In the genomic region with DNA sequence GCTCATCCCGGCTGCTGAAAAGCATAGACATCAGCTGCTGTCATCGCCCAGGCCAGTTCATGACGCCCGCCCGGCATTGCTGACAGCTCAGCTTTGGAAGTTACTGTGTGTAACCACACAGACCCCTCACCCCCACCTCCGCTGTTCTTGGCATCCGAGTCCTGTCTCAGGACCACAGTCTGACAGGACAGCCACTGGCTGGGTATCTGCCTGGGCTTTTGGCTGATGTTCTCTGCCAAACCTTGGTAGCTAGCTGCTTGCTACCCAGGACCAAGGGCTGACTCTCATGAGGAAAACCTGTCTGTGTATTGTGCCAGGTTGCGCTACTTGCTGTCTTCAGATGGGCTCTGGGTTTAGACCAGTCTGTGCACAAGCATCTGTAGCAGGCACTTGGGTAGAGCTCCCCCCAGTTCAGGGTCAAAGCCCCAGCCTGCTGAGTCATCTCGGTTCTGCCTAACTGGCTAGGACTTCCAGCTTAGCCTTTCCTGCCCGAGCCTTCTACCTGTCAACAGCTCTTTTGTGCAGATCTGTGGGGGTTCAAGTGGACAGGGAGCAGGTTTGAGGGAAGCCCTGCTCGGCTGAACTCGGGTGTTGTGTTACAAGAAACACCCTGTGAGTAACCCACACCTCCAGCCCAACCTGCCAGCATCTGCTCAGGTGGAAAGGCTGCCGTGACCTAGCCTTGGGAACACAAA, we compare ENCODE assay signal across 8 mouse cellular contexts.
DNase-seq lines count a peak whose midpoint lies in the region; ATAC-seq lines count a peak whose summit lies in the region.

No protein-coding gene starts in this region.

- 0 out of 2 replicates have a peak, but pooled peaks cover 3% of the 10 kb centered on the region for H3K36me3 ChIP-seq in embryonic facial prominence, embryonic 13.5 days
- no peaks in the 10 kb centered on the region for H3K36me3 ChIP-seq in heart, embryonic 16.5 days (ENCODE audit: control insufficient read depth, insufficient read depth)
- H3K36me3 ChIP-seq in midbrain, embryonic 11.5 days (ENCODE audit: control insufficient read depth, insufficient read depth, low read length), result no peaks in the 10 kb centered on the region

- peak overlapping the region; percentile 37 for H3K4me2 ChIP-seq in embryonic facial prominence, embryonic 13.5 days
- H3K4me2 ChIP-seq in heart, embryonic 16.5 days (ENCODE audit: low read depth, low read length), result peak overlapping the region; percentile 48
- no peak overlapping the region for H3K4me2 ChIP-seq in midbrain, embryonic 11.5 days

- peak overlapping the region; percentile 79 for H3K27ac ChIP-seq in embryonic facial prominence, embryonic 13.5 days
- H3K27ac ChIP-seq in heart, embryonic 16.5 days (ENCODE audit: low read length), result peak overlapping the region; percentile 73
- no peak overlapping the region for H3K27ac ChIP-seq in midbrain, embryonic 11.5 days (ENCODE audit: low read depth, low read length)

- 0 out of 2 replicates have a peak overlapping the region, but pooled peaks have one; percentile 27 for H3K9ac ChIP-seq in embryonic facial prominence, embryonic 13.5 days
- H3K9ac ChIP-seq in heart, embryonic 16.5 days (ENCODE audit: low read length), result no peak overlapping the region
- no peak overlapping the region for H3K9ac ChIP-seq in midbrain, embryonic 11.5 days (ENCODE audit: low read length)

- H3K27me3 ChIP-seq in embryonic facial prominence, embryonic 13.5 days, result no peaks in the 10 kb centered on the region
- H3K27me3 ChIP-seq in heart, embryonic 16.5 days (ENCODE audit: control insufficient read depth, insufficient read depth, low read length), result no peaks in the 10 kb centered on the region
- H3K27me3 ChIP-seq in midbrain, embryonic 11.5 days (ENCODE audit: control insufficient read depth, insufficient read depth, low read length), result no peaks in the 10 kb centered on the region

- H3K4me3 ChIP-seq in embryonic facial prominence, embryonic 13.5 days, result no peak overlapping the region
- H3K4me3 ChIP-seq in heart, embryonic 16.5 days (ENCODE audit: low read length), result peak overlapping the region; percentile 29
- no peak overlapping the region for H3K4me3 ChIP-seq in midbrain, embryonic 11.5 days (ENCODE audit: low read depth, low read length)

- peak; percentile 38 to 54 for DNase-seq in urinary bladder, adult 18-20 months (ENCODE audit: low spot score in 2 of 2)
- no peak for DNase-seq in urinary bladder, postnatal 10 days (ENCODE audit: low spot score)
- DNase-seq in kidney, postnatal 14 days, result peak; percentile 86
- DNase-seq in midbrain, embryonic 11.5 days (ENCODE audit: low spot score, missing footprints), result peak; percentile 91
- DNase-seq in left cerebral cortex, adult 9 months (ENCODE audit: low spot score in 2 of 2), result no peak
- no peak for DNase-seq in spleen, postnatal 10 days (ENCODE audit: low spot score in 2 of 2)

- H3K9me3 ChIP-seq in embryonic facial prominence, embryonic 13.5 days, result no peaks in the 10 kb centered on the region
- no peaks in the 10 kb centered on the region for H3K9me3 ChIP-seq in heart, embryonic 16.5 days (replicated peaks; ENCODE audit: control insufficient read depth, low read length)
- no peaks in the 10 kb centered on the region for H3K9me3 ChIP-seq in midbrain, embryonic 11.5 days (ENCODE audit: control insufficient read depth, low read length)

- peaks cover 41% of the 10 kb centered on the region for H3K4me1 ChIP-seq in embryonic facial prominence, embryonic 13.5 days
- peaks cover 32% of the 10 kb centered on the region for H3K4me1 ChIP-seq in heart, embryonic 16.5 days (ENCODE audit: control insufficient read depth, insufficient read depth, low read length)
- H3K4me1 ChIP-seq in midbrain, embryonic 11.5 days (ENCODE audit: control insufficient read depth, insufficient read depth, low read length), result peaks cover 15% of the 10 kb centered on the region

- WGBS in embryonic facial prominence, embryonic 13.5 days, result 30% methylated on average over 13 of the region's 13 CpGs
- WGBS in heart, embryonic 16.5 days, result 15% methylated on average over 13 of the region's 13 CpGs
- 42% methylated on average over 13 of the region's 13 CpGs for WGBS in midbrain, embryonic 11.5 days

- peak; percentile 59 for ATAC-seq in embryonic facial prominence, embryonic 13.5 days (ENCODE audit: insufficient number of reproducible peaks, insufficient read depth, low FRiP score, low TSS enrichment, low read depth)
- peak; percentile 96 for ATAC-seq in heart, embryonic 16.5 days (replicated peaks; ENCODE audit: extremely low read depth, insufficient read depth, low FRiP score)
- peak; percentile 49; the same call in 1 of the 2 replicates for ATAC-seq in midbrain, embryonic 11.5 days (ENCODE audit: low FRiP score)

Comparison
In these comparisons a context has a peak if more than half of its experiments do, and no peak if none do; other contexts are left out.
1. DNase-seq: peak in urinary bladder, adult 18-20 months (2 of 2), kidney, postnatal 14 days (single experiment) and midbrain, embryonic 11.5 days (single experiment); none in urinary bladder, postnatal 10 days (single experiment), left cerebral cortex, adult 9 months (0 of 2) and spleen, postnatal 10 days (0 of 2).
2. Peak in every context shown above with its lines, with median percentiles within 50 percentile points of each other: ATAC-seq.